Mouse (Mus musculus) heart, postnatal 14 days (tissue): ENCODE results near the gene Cfap73. TPM values are rescaled to one million over a fixed set of nuclear protein-coding genes. Genes with fewer than 3 reads are reported as not detected.

Experiments used
- DNase-seq, 2 experiments: peaks; one replicate each; pipeline ENCODE4 v3.0.0; 2021 to 2022
- intact Hi-C: fragments of 180-260 bp; cut with DNase I; formaldehyde crosslinking; loops from one replicate; pipeline ENCODE4 v1.15.1; 2025
- total RNA-seq, 2 experiments: library from RNA; stranded (reverse); gene quantifications; 2 replicates each; pipeline ENCODE4 v1.2.3; 2021

Gene Cfap73
- total RNA-seq, 2 experiments from 2014 or later: not detected

DNA sequence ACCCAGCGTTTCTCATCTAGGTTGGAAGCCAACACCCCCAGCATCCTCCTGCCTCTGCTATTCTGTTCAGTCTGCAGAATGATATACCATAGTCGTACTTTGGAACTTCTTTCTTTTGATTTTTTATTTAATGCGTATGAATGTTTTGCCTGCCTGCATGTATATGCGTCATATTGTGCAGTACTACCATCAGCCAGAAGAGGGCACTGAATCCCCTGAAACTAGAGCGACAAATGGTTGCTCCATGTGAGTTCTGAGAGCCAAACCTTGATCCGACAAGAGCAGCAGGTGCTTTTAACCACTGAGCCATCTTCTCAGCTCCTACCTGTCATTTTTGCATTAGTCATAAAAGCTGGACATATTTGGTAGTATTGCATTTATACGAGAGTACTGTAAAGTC, 41.9 kb downstream of the Cfap73 start:
- intact Hi-C loops: no loop called here
- no peak for DNase-seq

DNA sequence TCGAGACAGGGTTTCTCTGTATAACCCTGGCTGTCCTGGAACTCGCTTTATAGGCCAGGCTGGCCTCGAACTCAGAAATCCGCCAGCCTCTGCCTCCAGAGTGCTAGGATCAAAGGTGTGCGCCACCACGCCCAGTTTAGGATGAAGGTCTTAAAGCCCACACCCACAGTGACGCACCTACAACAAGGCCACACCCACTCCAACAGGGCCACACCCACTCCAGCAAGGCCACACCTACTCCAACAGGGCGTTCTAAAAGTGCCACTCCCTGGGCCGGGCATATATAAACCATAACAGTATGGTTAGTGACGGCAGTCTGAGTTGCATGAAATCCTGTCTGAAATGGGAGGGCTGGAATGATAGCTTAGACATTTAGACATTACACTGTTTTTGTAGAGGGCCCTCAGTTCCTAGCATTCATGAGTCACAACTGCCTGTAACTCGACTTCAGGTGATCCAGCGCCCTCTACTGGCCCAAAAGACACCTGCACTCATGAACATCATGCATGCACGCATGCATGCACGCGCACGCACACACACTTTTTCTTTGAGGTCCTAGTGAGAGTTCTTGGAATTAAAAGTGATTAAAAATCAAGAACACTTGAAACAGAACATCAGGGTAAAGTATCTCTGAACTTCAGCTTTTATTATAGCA, 43.6 kb downstream of the Cfap73 start:
- intact Hi-C loops: no loop called here
- DNase-seq: peak in 1 of 2 experiments; percentile 45

DNA sequence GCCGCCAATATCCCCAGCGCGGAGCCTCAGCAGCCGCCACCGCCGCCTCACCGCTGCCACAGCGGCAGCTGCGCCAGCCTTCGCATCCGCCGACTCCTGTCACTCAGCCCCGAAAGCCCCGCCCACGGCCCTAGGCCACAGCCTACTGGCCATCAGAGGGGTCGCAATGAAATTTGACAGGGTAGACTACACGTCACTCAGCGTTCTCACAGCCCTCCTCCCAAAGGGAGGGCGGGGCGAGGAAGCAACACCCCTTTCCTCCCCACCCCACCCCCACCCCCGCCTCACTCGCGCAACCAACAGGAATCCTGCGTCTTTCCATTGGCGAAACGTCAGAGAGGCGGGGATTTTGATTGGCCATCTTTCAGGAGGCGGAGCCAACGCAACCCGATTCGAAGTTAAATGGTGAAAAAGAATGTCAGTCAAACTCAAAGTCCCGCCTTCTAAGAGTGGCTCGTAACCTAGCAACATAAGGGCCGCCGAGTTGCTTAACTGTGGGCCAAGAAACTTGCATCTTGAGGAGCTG, 45.4 kb downstream of the Cfap73 start, which contains the start of the genes Tpcn1 and Iqcd:
TSS of gene Tpcn1 (minus strand) at position 105 of the 526 bp plus-strand sequence.
TSS of gene Iqcd (plus strand) at position 448 of the 526 bp plus-strand sequence.
- intact Hi-C loops: loop anchor here (5.0 kb wide), 2 partner anchors 36 to 76 kb away; partner anchors contain the start of gene Slc8b1
- DNase-seq: peak; percentile 99

DNA sequence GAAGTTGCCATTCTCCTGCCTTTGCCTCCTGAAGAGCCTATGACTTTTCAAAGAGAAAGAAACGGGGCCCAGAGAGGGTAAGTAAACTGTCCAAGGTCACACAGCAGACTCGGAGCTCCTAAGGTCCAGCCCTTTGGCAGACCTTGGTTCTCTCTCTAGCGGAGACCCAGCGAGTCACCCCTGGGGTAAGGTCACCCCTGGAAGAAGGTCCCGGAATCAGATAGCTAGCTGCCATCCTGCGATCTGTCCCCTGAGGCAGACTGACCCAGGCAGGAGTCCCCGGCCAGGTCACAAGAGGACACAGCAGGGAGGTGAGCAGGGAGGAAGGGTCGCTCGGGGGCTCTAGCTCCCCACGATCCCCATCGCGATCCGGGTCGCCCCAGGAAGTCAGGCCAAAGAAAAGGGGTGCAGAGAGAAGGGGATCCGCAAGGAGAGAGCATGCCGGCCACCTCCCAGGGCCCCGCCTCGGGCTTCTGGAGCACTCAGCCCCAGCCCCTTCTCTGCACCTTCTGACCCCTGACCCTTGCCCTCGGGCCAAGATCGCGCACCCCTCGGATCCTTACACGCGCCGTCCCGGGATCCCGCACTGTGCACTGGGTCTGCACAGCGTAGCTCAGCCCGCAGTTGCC, 46.0 kb downstream of the Cfap73 start:
- intact Hi-C loops: loop anchor here (2.0 to 5.0 kb wide), 3 partner anchors 17 to 76 kb away; partner anchors contain the start of gene Slc8b1
- DNase-seq: no peak

DNA sequence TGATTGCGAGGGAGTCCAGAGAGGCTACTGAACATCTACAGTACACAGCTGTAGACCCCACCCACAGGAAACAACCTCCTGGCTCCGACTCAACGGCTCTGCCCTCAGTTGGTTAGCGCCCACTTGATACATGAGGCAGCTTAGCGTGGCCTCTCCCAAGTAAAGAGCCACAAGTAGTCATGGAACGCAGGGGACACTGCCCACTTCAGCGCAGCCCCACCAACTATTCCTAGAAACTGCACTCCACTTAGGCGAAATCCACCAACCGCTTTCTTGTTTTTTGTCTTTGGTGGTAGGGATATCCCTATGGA, 46.5 kb downstream of the Cfap73 start:
- DNase-seq: peak in 1 of 2 experiments; percentile 53
- intact Hi-C loops: loop anchor here (2.0 to 5.0 kb wide), 3 partner anchors 17 to 75 kb away; partner anchors contain the start of gene Slc8b1

DNA sequence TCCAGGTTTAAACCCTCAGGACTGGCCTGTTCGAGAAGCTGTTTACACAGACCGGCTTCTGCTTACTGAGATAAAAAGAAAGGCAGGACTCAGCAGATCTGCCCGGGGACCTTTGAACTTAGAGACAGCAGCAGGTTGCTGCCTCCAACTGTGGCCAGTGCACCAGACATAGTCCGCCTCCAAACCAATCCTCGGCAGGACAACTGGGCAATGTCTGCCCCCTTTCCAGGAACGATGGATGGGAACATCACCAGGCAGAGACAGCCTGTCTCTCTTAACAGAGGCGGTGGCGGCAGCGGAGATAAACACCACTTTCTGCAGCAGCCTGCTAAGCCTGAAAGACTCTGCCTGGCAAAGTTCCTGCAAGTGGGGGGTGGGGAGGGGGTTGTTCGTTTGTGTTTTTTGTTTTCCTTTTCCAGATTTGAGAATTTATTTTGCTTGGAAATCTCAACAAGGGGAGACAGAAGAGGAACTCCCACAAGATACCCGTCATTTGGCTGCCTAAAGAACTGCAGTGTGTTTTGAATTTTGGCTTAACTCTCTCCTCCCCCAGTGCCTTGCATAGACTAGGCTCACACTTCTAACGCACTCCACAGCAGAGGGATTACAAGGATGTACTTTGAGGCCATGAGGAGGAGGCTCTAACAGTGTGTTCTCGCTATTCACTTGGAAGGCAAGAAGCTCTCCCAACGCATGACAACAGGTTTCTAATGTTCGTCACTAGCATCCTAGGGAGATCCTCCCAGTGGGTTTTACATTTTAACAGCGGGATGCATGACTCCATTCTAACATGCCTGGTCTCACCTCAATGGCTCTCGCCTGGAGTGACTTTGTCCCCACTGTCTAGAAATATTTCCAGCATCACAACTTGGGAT, 47.1 kb downstream of the Cfap73 start:
- peak in 1 of 2 experiments; percentile 50 for DNase-seq
- intact Hi-C loops: loop anchor here (2.0 to 5.0 kb wide), 3 partner anchors 16 to 75 kb away; partner anchors contain the start of gene Slc8b1

DNA sequence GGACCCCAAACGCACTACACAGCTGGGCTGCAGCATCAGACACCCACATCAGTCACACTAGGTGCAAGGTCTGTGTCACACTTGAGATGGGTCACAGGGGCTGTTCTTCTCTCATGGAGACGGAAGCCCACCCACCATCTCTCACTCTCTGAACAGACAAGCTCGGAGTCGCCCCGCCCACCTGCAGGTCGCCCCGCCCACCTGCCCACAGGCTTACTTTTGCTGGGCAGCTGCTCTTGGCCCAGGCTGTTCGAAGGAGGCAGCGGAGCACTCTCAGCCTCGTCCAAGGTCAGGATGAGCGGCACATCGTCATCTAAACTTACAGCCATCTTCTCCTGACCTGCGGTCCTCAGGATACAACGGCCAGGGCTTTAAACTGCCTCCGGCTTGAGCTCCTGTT, 49.1 kb downstream of the Cfap73 start:
- DNase-seq: no peak
- intact Hi-C loops: loop anchor here (5.0 kb wide), 2 partner anchors 33 to 73 kb away; partner anchors contain the start of gene Slc8b1

DNA sequence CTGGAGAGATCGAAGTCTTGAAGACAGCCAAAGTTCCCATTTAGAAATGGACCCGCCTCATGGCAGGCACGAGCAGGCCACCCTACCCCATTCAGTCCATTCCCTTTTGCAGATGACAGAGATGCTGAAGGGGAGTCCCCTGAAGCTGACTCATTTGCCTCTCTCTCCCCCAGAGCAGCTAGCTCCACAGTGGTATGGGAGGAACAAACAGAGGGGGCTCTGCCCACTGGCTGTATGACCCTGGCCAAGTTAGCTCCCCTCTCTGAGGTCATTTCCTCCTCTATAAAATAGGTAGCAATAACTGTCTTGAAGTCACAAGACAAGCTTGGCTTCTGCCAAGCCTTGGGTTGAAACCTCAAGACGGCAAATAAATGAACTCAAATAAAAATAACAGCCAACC, 50.5 kb downstream of the Cfap73 start:
- no peak for DNase-seq
- intact Hi-C loops: no loop called here

DNA sequence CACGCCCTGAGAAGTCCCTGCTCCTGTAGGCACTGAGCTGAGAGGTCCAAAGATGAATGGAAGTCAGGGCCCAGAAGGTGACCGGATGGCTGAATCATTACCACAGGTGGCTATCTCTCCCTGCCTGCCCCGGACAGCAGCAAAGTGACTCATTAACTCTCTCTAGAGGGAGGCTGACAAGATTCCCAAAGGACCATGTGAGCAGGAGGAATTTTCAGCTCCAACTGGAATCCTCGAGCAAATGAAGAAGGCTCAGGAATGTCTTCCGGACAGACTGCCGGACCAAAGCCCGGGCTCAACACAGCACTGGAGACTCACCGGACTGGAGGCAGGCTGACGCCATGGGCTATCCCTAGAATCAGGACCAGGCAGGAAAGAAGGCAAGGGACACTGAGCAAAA, 52.0 kb downstream of the Cfap73 start:
- intact Hi-C loops: no loop called here
- DNase-seq: no peak

DNA sequence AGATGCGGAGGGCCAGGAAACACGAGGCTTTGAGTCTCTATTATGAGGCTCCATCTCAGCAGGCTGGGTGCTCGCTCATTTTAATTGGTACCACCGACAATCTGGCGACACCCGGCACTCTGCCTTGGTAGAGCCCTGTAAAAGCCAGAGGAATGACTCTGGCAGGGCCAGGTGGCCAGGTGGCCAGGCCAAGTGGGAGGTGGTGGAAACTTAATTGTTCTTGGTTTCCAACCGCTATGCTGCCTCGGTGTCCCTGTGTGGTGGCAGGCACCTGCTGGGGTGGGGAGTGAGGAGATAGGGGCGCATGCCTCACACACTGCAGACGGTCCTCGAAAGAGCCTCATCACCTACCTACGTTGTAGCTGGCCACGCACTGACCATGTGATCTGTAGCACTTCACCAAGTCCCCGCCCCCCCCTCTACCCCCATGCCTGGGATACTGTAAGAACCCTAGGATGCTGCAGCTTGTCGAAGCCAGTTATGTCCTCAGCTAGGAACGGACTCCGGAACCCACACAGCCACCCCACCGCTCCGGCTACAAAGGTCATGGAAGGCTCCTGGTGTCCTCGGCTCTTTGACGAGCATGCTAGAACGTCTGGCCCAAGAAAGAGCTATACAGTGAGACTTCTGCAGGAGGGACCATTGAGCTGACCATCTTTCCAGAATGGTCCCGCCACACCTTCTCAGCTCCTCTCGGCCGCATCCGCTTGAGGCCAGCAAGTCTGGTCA, 54.0 kb downstream of the Cfap73 start:
- no peak for DNase-seq
- intact Hi-C loops: no loop called here

DNA sequence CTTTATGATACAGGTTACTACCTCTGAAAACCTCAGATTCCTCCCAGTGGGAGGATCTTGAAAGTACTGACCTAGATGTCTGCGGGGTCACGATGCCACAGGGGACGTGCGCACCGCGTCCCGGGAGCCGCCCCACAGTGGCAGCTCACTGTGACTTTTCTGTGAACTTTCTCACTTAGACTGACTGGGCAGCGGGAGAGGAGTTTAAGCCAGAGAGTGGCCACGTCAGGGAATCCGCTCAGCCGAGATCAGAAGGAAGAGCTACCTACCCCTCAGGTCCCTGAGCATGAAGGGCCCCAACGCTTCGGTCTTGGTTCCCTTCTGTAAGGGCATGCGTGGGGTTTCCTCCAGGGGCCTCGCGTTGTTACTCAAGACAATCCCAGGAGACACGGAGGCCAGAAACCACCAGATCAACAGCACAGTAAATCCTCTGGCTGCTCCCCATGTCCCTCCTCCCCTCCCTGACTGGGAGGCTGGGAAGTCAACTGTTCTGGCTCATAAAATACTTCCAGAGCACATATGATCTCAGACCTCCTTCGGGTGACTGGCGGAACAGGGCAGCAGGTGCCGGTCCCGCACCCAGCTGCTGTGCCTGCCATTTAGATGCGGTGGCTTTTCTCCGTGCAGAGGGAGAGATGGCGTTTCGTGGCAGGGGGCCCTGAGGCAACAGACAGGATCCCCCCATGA, 54.7 kb downstream of the Cfap73 start:
- peak; percentile 59 to 66 for DNase-seq
- intact Hi-C loops: no loop called here

DNA sequence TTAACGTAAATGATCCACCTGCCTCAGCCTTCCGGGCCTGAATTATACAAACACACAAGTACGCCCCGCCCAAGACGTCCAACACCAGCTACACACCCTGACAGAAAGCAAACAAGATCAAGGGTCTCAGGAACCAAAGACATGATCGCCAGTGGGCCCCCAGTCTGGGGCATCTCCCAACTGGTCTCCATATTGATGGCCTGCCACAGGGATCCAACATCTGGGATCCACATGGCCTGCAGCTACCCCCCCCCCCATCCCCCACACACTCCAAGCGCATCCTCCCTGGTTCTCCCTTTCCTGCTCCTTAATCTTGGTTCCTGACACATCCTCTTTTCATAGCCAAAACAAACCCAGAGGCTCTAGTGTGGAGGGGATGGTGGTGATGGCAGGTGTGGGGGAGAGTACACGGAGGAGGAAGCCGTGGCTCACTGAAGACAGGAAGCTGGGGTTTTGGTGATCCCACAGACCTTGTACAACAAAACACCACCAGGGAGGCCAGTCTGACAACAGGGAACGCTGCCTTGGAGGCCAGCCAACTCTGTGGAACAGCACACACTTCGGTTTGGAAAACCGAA, 55.4 kb downstream of the Cfap73 start:
- peak; percentile 75 to 80 for DNase-seq

More for the DNA sequence above, 55.4 kb downstream of the Cfap73 start:
- intact Hi-C loops: no loop called here

Other genes with a start within 250 kb of the Cfap73 start
- not detected for gene Lhx5, start 202.5 kb downstream of the Cfap73 start, total RNA-seq
- 10 to 100 TPM in 1 of 2 experiments, 1 to 10 TPM in 1; 8.7 to 10.9 TPM for gene Sdsl, start 161.4 kb downstream of the Cfap73 start, total RNA-seq
- gene Sds, start 157.7 kb downstream of the Cfap73 start, total RNA-seq: not detected
- gene Plbd2, start 130.6 kb downstream of the Cfap73 start, total RNA-seq: 10 to 100 TPM; 37.5 to 42.2 TPM
- 10 to 100 TPM in 1 of 2 experiments, 1 to 10 TPM in 1; 8.7 to 16.4 TPM for gene Slc8b1, start 123.1 kb downstream of the Cfap73 start, total RNA-seq
- gene Tpcn1, start 45.6 kb downstream of the Cfap73 start, total RNA-seq: 10 to 100 TPM; 34.1 to 39.0 TPM
- under 1 TPM in 1 of 2 experiments, not detected in 1; 0.15 TPM for gene Iqcd, start 45.2 kb downstream of the Cfap73 start, total RNA-seq
- 10 to 100 TPM; 15.1 to 18.3 TPM for gene Rita1, start 21.6 kb downstream of the Cfap73 start, total RNA-seq
- 10 to 100 TPM; 20.4 to 22.5 TPM for gene Ddx54, start 21.5 kb downstream of the Cfap73 start, total RNA-seq
- gene Rasal1, start 14.6 kb upstream of the Cfap73 start, total RNA-seq: under 1 TPM in 1 of 2 experiments, not detected in 1; 0.59 TPM
- gene Dtx1, start 77.7 kb upstream of the Cfap73 start, total RNA-seq: 1 to 10 TPM; 1.3 to 3.1 TPM
- gene Oas2, start 115.6 kb upstream of the Cfap73 start, total RNA-seq: under 1 TPM; 0.26 to 0.37 TPM
- gene Oas3, start 143.4 kb upstream of the Cfap73 start, total RNA-seq: under 1 TPM in 1 of 2 experiments, not detected in 1; 0.20 TPM
- gene Oas1e, start 161.3 kb upstream of the Cfap73 start, total RNA-seq: not detected
- gene Oas1c, start 178.3 kb upstream of the Cfap73 start, total RNA-seq: under 1 TPM; 0.31 to 0.34 TPM
- gene Oas1f, start 213.1 kb upstream of the Cfap73 start, total RNA-seq: not detected
- not detected for gene Oas1h, start 227.2 kb upstream of the Cfap73 start, total RNA-seq